Mouse (Mus musculus) gastrocnemius, adult 8-10 months (tissue): ENCODE measurements around the gene Ndst2. TPM values are rescaled to one million over a fixed set of nuclear protein-coding genes. Genes with fewer than 3 reads are reported as not detected.

Source experiments
- DNase-seq, 2 experiments: peaks; one replicate each; pipeline ENCODE4 v3.0.0; 2022; ENCODE audit warnings: low spot score in 2 of 2
- microRNA-seq: library from miRNA; unstranded; fragments of <30 nt; microRNA quantifications from one replicate; pipeline ENCODE4 v1.2.0, GENCODE M21; 2022
- total RNA-seq, 4 experiments: library from RNA; stranded (reverse); gene quantifications; 2 replicates each; pipeline ENCODE4 v1.2.4; 2022

The Ndst2 gene
- total RNA-seq, 4 experiments from 2014 or later: 4.6 to 9.3 (median 6.6) TPM

DNA sequence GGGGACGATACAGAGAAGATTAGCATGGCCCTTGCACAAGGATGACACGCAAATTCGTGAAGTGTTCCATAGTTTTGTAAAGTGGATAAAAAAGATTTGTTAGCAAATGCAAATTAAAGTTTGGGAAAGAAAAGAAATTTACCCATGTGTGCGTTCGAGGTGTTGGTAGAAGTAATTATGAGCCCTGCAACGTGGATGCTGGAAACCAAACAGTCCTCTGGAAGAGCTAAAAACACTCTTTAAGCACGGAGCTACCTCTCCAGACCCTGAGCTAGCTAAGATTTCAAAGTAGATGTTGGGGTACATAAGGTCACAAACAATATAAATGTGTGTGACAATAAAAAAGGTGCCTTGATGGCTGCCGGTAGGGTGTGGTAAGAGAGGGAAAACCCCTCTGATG is 32.8 kb downstream of the Ndst2 start:
- DNase-seq: no peak

DNA sequence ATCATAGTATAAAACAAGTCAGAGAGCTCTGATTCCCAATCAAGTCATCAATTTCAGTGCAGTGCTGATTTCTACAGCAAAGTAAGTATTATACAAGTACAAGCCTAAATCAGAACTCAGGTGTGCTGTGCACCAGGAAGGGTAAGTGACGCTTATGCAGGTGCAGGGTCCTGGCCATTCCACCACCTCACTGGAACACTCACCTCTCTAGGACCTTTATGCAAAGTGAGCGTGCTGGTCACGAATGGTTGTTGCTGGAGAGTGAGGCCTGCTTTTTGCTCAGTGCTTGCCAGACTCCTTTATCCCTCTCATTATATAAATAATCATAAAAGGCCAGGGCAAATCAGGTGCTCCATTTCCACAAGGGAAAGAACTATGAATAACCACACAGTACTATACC is 34.0 kb downstream of the Ndst2 start:
- DNase-seq: no peak

DNA sequence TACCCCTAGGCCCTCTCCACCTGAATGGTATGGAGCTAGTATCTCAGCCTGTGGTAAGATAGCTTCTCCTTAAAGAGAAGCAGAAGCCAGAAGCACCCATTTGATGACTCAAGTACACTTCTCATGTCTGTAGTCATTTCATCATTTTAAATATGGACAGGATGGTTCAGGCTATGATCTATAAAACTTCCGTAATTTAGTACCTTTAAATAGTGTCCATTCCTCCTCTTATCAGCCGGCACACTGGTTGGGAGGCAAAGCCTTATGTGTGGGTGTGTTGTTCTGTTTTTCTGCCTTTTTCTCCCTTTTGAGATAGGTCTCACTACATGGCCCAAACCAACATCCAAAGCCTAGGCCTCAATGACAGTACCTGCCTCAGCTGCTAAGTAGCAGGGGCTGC is 35.8 kb downstream of the Ndst2 start:
- no peak for DNase-seq

DNA sequence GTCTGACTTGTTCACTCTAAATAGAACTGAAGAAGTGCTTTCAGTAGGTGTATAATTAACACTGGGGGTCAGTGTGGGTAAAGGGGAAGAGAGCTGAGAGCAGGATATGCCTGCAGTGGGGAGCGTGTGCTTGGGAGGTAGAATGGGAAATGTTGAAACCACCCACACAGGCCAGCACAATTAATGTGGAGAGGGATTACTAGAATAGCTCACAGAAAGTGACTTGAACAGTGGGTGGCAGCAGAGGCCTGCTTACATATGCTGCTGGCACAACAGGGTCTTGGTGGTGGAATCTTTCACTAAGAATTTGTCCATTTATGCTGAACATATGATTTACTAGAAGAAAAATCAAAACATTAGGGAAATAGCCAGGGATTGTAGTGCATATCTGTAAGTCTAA is 37.4 kb downstream of the Ndst2 start:
- no peak for DNase-seq

DNA sequence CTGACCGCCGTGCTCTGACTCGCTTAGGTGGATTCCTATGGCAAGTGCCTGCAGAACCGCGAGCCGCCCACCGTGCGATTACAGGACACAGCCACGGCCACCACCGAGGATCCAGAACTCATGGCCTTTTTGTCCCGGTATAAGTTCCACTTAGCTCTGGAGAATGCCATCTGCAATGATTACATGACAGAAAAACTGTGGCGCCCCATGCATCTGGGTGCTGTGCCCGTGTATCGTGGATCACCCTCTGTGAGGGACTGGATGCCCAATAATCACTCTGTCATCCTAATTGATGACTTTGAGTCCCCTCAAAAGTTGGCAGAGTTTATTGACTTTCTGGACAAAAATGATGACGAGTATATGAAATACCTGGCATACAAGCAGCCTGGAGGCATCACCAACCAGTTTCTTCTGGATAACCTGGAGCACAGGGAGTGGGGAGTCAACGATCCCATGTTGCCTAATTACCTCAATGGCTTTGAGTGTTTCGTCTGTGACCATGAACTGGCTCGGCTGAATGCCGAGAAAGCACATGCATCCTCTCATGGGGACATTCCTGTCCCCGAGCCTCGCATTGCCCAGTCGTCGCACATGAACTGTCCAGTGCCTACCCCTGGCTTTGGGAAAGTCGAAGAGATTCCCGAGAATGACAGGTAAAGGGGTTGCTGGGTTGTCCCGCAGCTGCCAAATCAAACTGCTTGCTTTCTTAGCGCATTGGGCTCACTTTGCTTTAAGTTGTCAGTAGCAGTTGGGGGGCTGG is 38.4 kb downstream of the Ndst2 start:
- no peak for DNase-seq

DNA sequence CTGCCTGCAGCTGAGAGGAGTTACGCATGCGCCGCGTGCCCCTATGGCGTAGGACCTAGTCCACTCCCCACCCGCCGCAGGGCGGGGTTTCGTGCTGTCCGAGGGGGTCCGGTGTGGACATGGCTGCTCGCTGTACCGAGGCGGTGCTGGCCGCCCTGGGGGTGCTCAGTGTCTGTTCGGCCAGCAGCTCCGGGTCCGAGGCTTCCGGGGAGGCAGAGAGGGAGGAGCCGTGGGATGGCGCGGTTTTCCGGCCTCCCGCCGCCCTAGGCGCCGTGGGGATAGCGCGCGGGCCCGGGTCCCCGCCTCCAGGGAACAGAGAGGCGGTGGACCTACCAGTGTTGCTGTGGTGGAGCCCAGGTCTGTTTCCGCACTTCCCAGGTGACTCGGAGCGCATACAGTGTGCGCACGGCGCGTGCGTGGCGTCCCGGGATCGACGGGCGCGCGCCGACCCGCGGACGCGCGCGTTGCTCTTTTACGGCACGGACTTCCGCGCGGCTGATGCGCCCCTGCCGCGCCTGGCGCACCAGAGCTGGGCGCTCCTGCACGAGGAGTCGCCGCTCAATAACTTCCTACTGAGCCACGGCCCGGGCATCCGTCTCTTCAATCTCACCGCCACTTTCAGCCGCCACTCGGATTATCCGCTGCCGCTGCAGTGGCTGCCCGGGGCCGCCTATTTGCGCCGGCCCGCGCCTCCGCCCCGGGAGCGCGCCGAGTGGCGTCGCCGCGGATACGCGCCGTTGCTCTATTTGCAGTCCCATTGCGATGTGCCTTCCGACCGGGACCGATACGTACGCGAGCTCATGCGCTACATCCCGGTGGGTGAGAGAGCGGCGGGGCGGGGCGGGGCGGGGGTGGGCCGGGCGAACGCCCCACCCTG is 39.2 kb downstream of the Ndst2 start, which contains the start of gene Fut11:
Gene Fut11, plus strand, starts transcription at position 85 of the 877 bp plus-strand sequence.
- peak; percentile 57 to 75 for DNase-seq

DNA sequence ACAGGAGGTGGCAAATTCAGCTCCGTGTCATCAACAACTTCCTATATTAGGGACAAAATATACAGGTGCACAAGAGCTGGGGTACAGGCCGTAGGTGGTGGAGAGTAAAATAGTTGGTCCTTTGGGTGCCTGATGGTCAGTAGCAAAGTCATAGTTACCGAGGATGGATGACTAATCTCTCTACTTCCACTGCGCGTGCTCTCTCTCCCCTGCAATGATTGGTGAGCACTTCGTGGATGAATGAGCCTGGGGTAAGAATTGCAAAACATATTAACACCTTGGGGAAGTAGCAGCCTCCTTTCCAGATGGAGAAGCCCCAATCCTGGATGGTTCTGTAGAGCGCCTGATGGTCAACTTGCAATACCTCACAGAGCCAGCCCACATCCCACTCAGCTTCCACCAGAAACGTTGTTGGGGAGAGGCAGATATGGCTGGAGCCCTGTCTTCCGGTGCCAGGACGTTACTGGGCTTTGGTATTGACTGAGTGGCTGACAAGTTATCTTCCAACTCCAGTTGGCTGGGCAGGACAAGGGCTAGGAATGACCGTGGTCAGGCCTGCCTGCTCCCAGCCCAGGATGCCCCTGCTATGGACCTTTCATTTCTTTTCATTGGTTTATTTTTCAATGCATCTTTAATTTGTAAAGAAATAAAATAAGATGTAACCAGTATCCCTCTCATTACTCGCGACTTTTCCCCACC is 40.0 kb downstream of the Ndst2 start:
- DNase-seq: no peak

DNA sequence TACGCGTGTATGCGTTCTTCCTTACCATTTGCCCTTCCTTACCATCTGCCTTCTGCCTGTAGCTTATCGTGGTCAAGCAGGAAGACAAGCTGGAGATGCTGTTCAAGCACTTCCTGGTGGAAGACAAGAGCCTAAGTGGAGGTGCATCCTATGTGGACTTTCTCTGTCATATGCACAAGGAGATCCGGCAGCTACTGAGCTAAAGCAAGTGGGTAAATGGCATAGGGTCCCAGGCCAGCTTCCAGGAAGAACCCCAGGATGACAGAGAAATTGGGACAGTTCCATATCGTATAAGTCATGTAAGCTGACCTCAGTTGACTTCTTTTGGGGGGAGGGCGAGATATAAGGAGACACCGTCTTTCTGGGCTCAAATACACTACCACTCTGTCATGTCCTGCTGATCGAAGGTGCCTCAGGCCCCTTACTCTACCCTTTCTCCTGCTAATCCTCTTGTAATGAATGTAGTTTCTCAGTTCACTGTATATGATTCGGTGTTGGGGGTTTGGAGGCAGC is 40.7 kb downstream of the Ndst2 start:
- no peak for DNase-seq

DNA sequence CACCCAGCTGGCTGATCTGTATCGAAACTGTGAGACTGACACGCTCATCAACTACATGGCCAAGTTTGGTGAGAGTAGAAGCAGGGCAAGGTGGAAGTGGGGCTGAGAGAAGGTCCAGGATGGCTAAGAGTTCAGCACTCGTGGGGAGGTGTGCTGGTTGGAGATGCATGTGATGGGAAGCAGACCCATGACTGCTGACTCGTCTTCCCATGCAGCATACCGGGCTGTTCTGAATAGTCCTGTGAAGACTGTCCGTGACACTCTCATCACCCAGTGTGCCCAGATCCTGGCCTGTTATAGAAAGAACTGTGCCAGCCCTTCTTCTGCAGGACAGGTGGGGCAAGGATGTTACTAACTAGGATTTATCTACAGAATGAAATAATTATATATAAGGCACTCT is 42.6 kb downstream of the Ndst2 start:
- no peak for DNase-seq

DNA sequence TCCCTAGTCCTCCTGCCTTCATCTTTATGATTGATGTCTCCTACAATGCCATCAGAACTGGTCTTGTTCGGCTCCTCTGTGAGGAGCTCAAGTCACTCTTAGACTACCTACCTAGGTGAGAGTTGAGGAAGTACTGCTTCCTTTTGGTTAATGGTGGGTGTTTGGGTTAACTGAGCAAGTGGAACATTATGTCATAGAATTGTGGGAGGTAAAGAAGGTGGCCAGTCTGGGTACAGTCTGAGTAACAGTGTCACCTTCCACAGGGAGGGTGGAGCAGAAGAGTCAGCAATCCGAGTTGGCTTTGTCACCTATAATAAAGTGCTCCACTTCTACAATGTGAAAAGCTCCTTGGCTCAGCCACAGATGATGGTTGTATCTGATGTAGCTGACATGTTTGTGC is 45.4 kb downstream of the Ndst2 start:
- DNase-seq: no peak

DNA sequence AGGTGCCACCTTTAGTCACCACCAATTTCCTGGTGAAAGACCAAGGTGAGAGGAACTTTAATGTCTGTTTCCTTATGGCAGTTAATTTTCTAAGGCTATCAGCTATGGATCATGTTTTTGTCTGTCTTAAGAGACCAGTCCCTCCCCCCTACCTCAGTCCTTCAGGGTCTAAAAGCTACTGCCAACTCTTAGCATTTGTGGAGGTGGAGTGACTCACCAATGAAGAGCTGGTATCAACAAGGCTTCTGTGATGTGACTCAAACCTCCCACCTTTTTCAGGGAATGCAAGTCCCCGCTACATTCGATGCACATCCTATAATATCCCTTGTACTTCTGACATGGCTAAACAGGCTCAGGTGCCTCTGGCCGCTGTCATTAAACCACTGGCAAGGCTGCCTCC is 47.8 kb downstream of the Ndst2 start:
- no peak for DNase-seq

DNA sequence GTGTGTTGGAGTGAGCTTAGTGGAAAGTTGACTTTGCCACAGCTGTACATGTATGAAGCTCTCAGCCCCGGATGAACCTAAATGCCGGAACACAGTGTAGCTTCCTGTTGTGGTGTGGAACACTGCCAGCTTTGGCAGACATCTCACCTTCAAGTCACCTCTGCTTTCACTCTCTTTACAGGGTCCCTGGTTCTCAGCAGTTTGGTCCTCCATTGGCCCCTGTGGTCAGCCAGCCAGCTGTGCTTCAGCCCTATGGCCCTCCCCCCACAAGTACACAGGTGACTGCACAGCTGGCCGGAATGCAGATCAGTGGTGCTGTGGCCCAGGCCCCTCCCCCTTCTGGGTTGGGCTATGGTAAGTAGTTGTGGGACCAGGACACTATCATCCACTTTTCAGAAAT is 51.9 kb downstream of the Ndst2 start:
- no peak for DNase-seq

DNA sequence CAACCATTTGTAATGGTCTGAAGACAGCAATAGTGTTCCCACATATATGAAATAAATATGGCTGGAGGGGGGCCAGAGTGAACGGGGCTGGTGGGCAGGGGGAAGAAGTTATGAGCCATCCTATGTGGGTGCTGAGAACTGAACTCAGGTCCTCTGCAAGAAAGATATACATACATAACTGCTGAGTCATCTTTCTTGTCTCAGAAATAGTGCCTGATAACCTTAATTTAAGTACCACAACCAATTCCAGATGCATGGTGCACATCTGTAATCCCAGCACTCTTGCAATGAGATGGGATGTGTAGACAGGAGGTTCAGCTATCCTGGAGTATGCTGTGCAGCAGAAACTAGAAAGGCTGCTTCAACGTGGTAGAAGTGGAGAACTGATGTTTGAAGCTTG is 52.6 kb downstream of the Ndst2 start:
- DNase-seq: no peak

DNA sequence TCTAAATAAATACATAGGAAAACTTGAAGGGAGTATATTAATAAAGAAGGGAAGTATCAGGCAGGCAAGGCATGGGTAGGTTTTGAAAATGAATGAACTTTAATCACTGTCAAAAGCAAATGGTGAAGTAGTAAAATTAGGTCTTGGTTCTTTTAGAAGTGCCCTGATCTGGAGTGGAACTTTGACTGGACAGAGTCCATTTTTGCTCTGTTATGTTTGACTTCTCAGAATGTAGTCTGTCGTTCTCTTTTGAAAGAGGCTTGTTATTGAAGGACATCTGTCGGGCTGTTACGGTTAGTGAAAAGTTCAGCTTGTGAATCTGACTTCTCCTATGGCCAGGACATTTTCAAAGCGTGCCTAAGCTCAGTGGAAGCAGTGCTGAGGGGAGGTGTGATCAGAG is 56.5 kb downstream of the Ndst2 start:
- no peak for DNase-seq

DNA sequence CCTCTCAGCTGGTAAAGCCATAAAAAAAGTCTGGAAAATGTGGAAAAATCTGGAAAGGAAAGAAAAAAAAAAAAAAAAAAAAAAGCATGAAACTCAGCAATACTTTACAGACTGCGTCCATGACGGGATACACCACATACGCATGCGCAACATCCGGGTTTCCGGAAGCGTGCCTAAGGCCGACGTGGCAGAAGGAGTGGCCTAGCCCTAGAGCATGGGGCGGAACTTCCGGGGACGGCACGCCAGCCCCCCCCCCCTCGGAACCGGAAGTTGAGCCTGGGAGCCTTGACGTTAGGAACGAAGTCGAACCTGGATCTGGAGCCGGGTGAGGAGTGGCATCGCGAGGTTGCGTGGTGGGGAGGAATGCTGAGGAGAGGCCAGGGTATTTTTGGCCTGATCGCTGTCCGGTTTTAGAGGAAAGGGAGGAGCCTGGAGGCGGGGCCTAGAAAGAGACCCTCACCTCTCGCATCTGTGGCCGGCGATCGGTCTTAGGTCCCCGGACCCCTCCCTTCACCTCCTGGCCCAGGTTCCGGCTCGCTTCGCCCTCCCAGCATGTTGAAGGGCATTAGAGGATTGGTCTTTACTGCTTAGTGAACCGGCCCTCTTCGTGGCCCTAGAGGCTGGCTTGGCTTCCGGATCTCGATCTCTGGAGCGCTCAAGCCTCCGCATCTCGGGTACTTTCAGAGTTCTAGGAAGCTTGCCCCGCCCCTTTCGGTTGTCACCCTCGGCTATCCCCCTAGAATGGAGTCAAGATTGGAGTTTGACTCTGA is 60.1 kb downstream of the Ndst2 start, which contains the start of gene Sec24c:
Gene Sec24c, plus strand, starts transcription at position 245 of the 770 bp plus-strand sequence.
- peak; percentile 78 to 91 for DNase-seq

DNA sequence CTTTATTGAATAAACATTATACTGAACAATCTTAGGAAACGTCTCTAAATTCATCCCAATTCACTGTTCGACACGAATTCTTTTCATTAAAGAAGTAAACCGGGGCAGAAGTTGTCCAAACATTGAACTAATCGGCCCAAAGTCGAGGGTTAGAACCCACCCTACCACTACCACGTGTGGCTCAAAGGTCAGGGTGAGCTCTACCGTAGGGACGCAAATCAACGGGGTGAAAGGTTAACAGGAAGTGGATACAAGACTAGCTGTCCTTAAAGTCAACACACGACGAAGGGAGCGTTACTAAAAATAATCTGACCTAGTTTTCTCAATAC is 60.7 kb downstream of the Ndst2 start:
- DNase-seq: no peak

Small RNAs within 50 kb of the gene (microRNA-seq; reads per million reads assigned to microRNA genes)
- gene Mir6946: not detected

Other genes with a start within 250 kb of the Ndst2 start
- 100 to 1,000 TPM; 250 to 371 (median 286) TPM for gene Mss51, start 237.7 kb downstream of the Ndst2 start, total RNA-seq
- 100 to 1,000 TPM; 187 to 242 (median 207) TPM for gene Ppp3cb, start 188.0 kb downstream of the Ndst2 start, total RNA-seq
- gene Usp54, start 93.5 kb downstream of the Ndst2 start, total RNA-seq: 1 to 10 TPM; 2.4 to 6.4 (median 3.8) TPM
- gene Myoz1, start 78.0 kb downstream of the Ndst2 start, total RNA-seq: 1,000 to 10,000 TPM; 3,090 to 3,449 (median 3,228) TPM
- 100 to 1,000 TPM; 153 to 168 (median 158) TPM for gene Synpo2l, start 66.2 kb downstream of the Ndst2 start, total RNA-seq
- 10 to 100 TPM; 64.6 to 79.3 (median 71.4) TPM for gene Sec24c, start 60.3 kb downstream of the Ndst2 start, total RNA-seq
- 1 to 10 TPM; 1.3 to 2.0 (median 1.5) TPM for gene Fut11, start 39.6 kb downstream of the Ndst2 start, total RNA-seq
- gene Chchd1, start 31.6 kb downstream of the Ndst2 start, total RNA-seq: 100 to 1,000 TPM; 122 to 140 (median 126) TPM
- 10 to 100 TPM; 24.2 to 32.0 (median 26.4) TPM for gene Zswim8, start 27.0 kb downstream of the Ndst2 start, total RNA-seq
- gene Camk2g, start 59.5 kb upstream of the Ndst2 start, total RNA-seq: 100 to 1,000 TPM; 187 to 196 (median 195) TPM
- gene Plau, start 102.1 kb upstream of the Ndst2 start, total RNA-seq: 10 to 100 TPM; 13.4 to 23.7 (median 18.1) TPM
- 10 to 100 TPM; 62.2 to 64.9 (median 63.9) TPM for gene Vcl, start 194.8 kb upstream of the Ndst2 start, total RNA-seq